Mouse (Mus musculus) MEL (cell line): ENCODE measurements at regions not wholly inside any gene's neighbourhood (a gene's known extent, or its start where the extent isn't known, plus 50 kb on each side); places are given as distances from the start of the nearest gene placed in this dataset.

ENCODE experiments used
- DNase-seq: peaks from one replicate; pipeline ENCODE4 v3.0.0; 2011; ENCODE audit warnings: low read depth, low spot score
- H3K27ac ChIP-seq: 2 replicates; pipeline ENCODE4 v1.5.1; 2012; ENCODE audit warnings: low read depth, mild to moderate bottlenecking, control low read depth, low read length, moderate library complexity; ENCODE audit not compliant: control insufficient read depth
- H3K27me3 ChIP-seq, 2 experiments: fragments of 150-350 bp in 1 of 2; sonication (generic) in 1 of 2; 2 replicates each; pipeline ENCODE4 v1.6.1; 2012; ENCODE audit warnings: low read length in 2 of 2, mild to moderate bottlenecking in 2 of 2, improper control_type of control experiment in 1 of 2, moderate library complexity in 1 of 2; ENCODE audit not compliant: insufficient read depth in 2 of 2, control insufficient read depth in 1 of 2
- H3K36me3 ChIP-seq, 2 experiments: 2 replicates each; pipeline ENCODE4 v1.6.1; 2012 to 2014; ENCODE audit warnings: low read length in 2 of 2, improper control_type of control experiment in 1 of 2, inconsistent platforms in 1 of 2, mild to moderate bottlenecking in 1 of 2; ENCODE audit not compliant: insufficient read depth in 2 of 2, control insufficient read depth in 1 of 2
- H3K4me1 ChIP-seq, 2 experiments: fragments of 150-350 bp in 1 of 2; sonication (generic) in 1 of 2; 2 replicates each; pipeline ENCODE4 v1.6.1; 2012; ENCODE audit warnings: low read length in 2 of 2, improper control_type of control experiment in 1 of 2, mild to moderate bottlenecking in 1 of 2; ENCODE audit not compliant: insufficient read depth in 2 of 2, control insufficient read depth in 1 of 2
- H3K4me3 ChIP-seq, 2 experiments: fragments of 150-350 bp in 1 of 2; sonication (generic) in 1 of 2; 2 replicates each; pipeline ENCODE4 v1.5.1; 2012; ENCODE audit warnings: low read depth in 2 of 2, low read length in 2 of 2, mild to moderate bottlenecking in 2 of 2, moderate library complexity in 2 of 2, control low read depth in 1 of 2, improper control_type of control experiment in 1 of 2; ENCODE audit not compliant: control insufficient read depth in 1 of 2, insufficient read depth in 1 of 2
- H3K79me2 ChIP-seq: 2 replicates; pipeline ENCODE4 v1.6.1; 2012; ENCODE audit warnings: mild to moderate bottlenecking, low read length, moderate library complexity; ENCODE audit not compliant: control insufficient read depth, poor library complexity, insufficient read depth
- H3K9ac ChIP-seq: 2 replicates; pipeline ENCODE4 v1.6.1; 2012; ENCODE audit warnings: low read depth, mild to moderate bottlenecking, control low read depth, low read length, moderate library complexity; ENCODE audit not compliant: control insufficient read depth, poor library complexity, severe bottlenecking
- H3K9me3 ChIP-seq: fragments of 150-350 bp; sonication (generic); replicated peaks from 2 replicates; pipeline ENCODE4 v1.6.1; 2012; ENCODE audit warnings: mild to moderate bottlenecking, low read length, improper control_type of control experiment, moderate library complexity; ENCODE audit not compliant: insufficient read depth
- MAFK ChIP-seq: IDR thresholded peaks from 2 replicates; pipeline ENCODE4 v1.6.1; 2011; ENCODE audit warnings: low read depth, mild to moderate bottlenecking, low read length, improper control_type of control experiment, borderline replicate concordance
- MAX ChIP-seq: IDR thresholded peaks from 2 replicates; pipeline ENCODE4 v1.6.1; 2011; ENCODE audit warnings: low read length, improper control_type of control experiment
- MAZ ChIP-seq: IDR thresholded peaks from 2 replicates; pipeline ENCODE4 v1.6.1; 2012; ENCODE audit warnings: low read depth, mild to moderate bottlenecking, inconsistent platforms, low read length, improper control_type of control experiment
- MEF2A ChIP-seq: IDR thresholded peaks from 2 replicates; pipeline ENCODE4 v1.6.1; 2014; ENCODE audit warnings: low read depth, mild to moderate bottlenecking, inconsistent platforms, low read length, improper control_type of control experiment; ENCODE audit not compliant: poor library complexity, insufficient replicate concordance, severe bottlenecking; ENCODE audit errors: extremely low read depth
- MXI1 ChIP-seq: IDR thresholded peaks from 2 replicates; pipeline ENCODE4 v1.6.1; 2011; ENCODE audit warnings: mild to moderate bottlenecking, low read depth, low read length, improper control_type of control experiment
- MYB ChIP-seq: IDR thresholded peaks from 2 replicates; pipeline ENCODE4 v1.6.1; 2011; ENCODE audit warnings: mild to moderate bottlenecking, low read depth, low read length, improper control_type of control experiment
- NELFE ChIP-seq: IDR thresholded peaks from 2 replicates; pipeline ENCODE4 v1.6.1; 2011; ENCODE audit warnings: low read depth, low read length, improper control_type of control experiment
- NRF1 ChIP-seq: IDR thresholded peaks from 2 replicates; pipeline ENCODE4 v1.6.1; 2014; ENCODE audit warnings: low read depth, mild to moderate bottlenecking, inconsistent platforms, low read length, improper control_type of control experiment, moderate library complexity; ENCODE audit not compliant: poor library complexity, insufficient read depth, severe bottlenecking
- POLR2A ChIP-seq, 2 experiments: IDR thresholded peaks; 2 replicates each; pipeline ENCODE4 v1.6.1; 2011 to 2012; ENCODE audit warnings: low read length in 2 of 2, mild to moderate bottlenecking in 2 of 2, control low read depth in 1 of 2, improper control_type of control experiment in 1 of 2, low read depth in 1 of 2, moderate library complexity in 1 of 2; ENCODE audit not compliant: control insufficient read depth in 1 of 2, insufficient read depth in 1 of 2, poor library complexity in 1 of 2
- SIN3A ChIP-seq: IDR thresholded peaks from 2 replicates; pipeline ENCODE4 v1.6.1; 2012; ENCODE audit warnings: low read length, improper control_type of control experiment, inconsistent platforms
- TBP ChIP-seq: IDR thresholded peaks from 2 replicates; pipeline ENCODE4 v1.8.0; 2011; ENCODE audit warnings: low read depth, low read length, improper control_type of control experiment
- USF1 ChIP-seq: IDR thresholded peaks from 2 replicates; pipeline ENCODE4 v1.6.1; 2014; ENCODE audit warnings: low read depth, mild to moderate bottlenecking, inconsistent platforms, low read length, improper control_type of control experiment, moderate library complexity
- USF2 ChIP-seq, 2 experiments: IDR thresholded peaks; 2 replicates each; pipeline ENCODE4 v1.6.1; 2011 to 2012; ENCODE audit warnings: improper control_type of control experiment in 2 of 2, low read length in 2 of 2, borderline replicate concordance in 1 of 2, inconsistent platforms in 1 of 2, low read depth in 1 of 2, mild to moderate bottlenecking in 1 of 2; ENCODE audit not compliant: insufficient read depth in 1 of 2
- ZKSCAN1 ChIP-seq: IDR thresholded peaks from 2 replicates; pipeline ENCODE4 v1.6.1; 2012; ENCODE audit warnings: low read depth, mild to moderate bottlenecking, inconsistent platforms, low read length, improper control_type of control experiment, moderate library complexity

DNA sequence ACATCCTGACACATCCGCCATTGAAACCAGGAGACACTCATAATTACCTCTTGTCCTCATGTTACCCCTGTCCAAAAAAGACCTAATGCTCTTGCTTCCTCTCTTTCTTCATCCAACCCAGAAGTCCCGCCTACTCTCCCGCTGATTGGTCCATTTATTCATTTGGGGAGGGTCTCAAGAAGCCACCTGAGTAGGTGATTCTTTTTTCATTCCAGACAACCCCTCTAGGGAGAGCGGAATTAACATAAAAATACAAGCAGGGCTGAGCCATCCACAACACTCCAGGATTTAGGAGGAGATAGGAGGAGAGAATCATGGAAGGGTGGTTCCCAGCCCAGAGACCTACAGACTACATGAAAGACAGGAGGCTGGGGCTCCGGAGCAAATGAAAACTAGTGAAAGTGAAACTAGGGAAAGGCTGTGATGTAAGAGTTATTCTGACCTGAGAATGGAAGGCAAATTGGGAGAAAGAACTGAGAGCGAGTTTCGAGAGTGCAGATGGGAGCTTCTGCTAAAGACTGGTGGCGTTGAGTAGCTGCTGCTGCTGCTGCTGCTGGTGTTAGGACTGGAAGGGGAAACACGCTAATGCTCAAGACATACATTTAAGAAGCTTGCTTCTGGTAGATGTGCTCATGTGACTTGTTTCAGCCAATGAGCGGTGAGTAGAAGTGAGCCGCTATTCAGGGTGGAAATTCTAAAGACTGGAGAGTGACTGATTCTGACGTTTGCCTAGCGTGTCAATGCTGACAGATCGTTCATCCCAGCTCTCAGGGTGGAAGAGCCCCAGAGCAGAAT is 55.0 kb upstream of the Mmp2 start:
- Histone ChIP-seq H3K4me3 (peak overlapping the region; percentile 59 to 99), H3K9ac (peak overlapping the region; percentile 40), H3K9me3 (no peaks in the 10 kb centered on the region), H3K27ac (no peak overlapping the region), H3K4me1 (peaks cover 0 to 19% of the 10 kb centered on the region in 2 experiments; a peak in 2 of 4 replicates), H3K79me2 (no peaks in the 10 kb centered on the region), H3K36me3 (no peaks in the 10 kb centered on the region; a peak in 1 of 4 replicates), H3K27me3 (no peaks in the 10 kb centered on the region)
- no peak for TF ChIP-seq MAZ
- TF ChIP-seq POLR2A (IDR thresholded peaks at IDR 0.05; ENCODE audit: control insufficient read depth in 1 of 2, insufficient read depth in 1 of 2, low read depth in 1 of 2, low read length in 2 of 2, poor library complexity in 1 of 2): peak in 1 of 2 experiments; percentile 47; a peak in 1 of 4 replicates
- no peak for TF ChIP-seq MEF2A
- TF ChIP-seq MYB: no peak
- peak; percentile 42 to 81; a peak in 3 of 4 replicates for TF ChIP-seq USF2 (IDR thresholded peaks at IDR 0.05; ENCODE audit: borderline replicate concordance in 1 of 2, insufficient read depth in 1 of 2, low read depth in 1 of 2, low read length in 2 of 2)
- TF ChIP-seq NELFE: peak; percentile 22; the same call in 1 of the 2 replicates
- TF ChIP-seq NRF1: no peak
- peak; percentile 24; the same call in 1 of the 2 replicates for TF ChIP-seq TBP
- peak; percentile 83 for TF ChIP-seq MAX
- TF ChIP-seq USF1: peak; percentile 94
- TF ChIP-seq SIN3A: 0 out of 2 replicates have a peak, but pooled peaks have one; percentile 19
- peak; percentile 85 for DNase-seq

DNA sequence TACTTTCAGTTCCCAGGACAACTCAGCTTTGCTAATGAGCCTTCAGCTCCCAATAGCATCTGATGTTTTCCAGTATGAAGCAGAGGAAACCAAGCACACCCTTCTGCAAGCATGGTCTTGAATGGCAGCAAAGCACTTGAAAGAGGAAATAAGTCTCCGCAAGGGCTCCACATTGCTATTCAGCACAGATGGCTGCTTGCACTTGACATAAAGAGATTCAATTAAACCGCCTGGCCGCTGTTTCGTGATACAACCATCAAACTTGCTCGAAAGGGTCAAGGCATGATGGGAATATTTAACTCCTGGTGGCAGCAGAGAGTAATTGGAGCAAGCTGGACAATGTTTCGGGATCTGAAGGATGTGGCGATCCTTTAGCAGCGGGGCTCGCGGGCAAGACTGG is 54.3 kb upstream of the Mmp2 start:
- no peak for TF ChIP-seq ZKSCAN1
- Histone ChIP-seq H3K4me1 (peaks cover 0 to 19% of the 10 kb centered on the region in 2 experiments; a peak in 2 of 4 replicates), H3K4me3 (peak overlapping the region; percentile 59 to 99), H3K27ac (no peak overlapping the region), H3K9ac (no peak overlapping the region; the same call in 1 of the 2 replicates), H3K36me3 (no peaks in the 10 kb centered on the region; a peak in 1 of 4 replicates), H3K27me3 (no peaks in the 10 kb centered on the region), H3K9me3 (no peaks in the 10 kb centered on the region), H3K79me2 (no peaks in the 10 kb centered on the region)
- no peak for DNase-seq

DNA sequence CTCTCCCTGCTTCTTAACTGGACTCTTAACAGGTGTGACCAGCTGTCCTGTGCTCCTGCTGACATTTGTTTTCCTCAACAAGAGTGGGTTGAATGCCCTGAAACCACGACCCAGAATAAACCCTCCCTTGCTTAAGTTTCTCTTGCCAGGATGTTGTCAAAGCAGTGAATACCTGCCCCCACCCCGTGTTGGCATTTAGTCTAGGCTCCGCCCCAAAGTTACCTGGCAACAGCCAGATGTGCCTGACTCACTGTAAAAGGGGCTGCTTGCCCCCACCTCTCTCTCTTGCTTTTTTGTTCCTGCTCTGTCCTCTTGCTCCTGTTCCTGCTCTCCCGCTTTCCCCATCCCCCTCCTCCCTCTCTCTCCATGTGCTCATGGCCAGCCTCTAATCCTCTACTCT is 51.9 kb upstream of the Mmp2 start:
- DNase-seq: no peak
- Histone ChIP-seq H3K4me3 (no peak overlapping the region), H3K79me2 (no peaks in the 10 kb centered on the region), H3K9me3 (no peaks in the 10 kb centered on the region), H3K9ac (no peak overlapping the region), H3K27me3 (no peaks in the 10 kb centered on the region), H3K36me3 (no peaks in the 10 kb centered on the region; a peak in 1 of 4 replicates), H3K4me1 (peaks cover 0 to 19% of the 10 kb centered on the region in 2 experiments; a peak in 2 of 4 replicates), H3K27ac (no peak overlapping the region)
- TF ChIP-seq MAFK (no peak), MXI1 (no peak)
